Mouse (Mus musculus): Measurements from ENCODE around the gene Plxna2.

Gene Plxna2

GRCm38 (mm10) chr1:194706566-194706965 lies 88.5 kb downstream of the Plxna2 start:
- DNase-seq (ENCODE audit: low spot score in 2 of 2): no peak

GRCm38 (mm10) chr1:194712373-194712772 lies 94.4 kb downstream of the Plxna2 start:
- DNase-seq (ENCODE audit: low spot score in 2 of 2): no peak

- DNase-seq (ENCODE audit: low spot score in 2 of 2): no peak
Observed at GRCm38 (mm10) chr1:194714138-194715031, 96.4 kb downstream of the Plxna2 start.

- no peak for DNase-seq (ENCODE audit: low spot score in 2 of 2)
Observed at GRCm38 (mm10) chr1:194717451-194717874, 99.4 kb downstream of the Plxna2 start.

GRCm38 (mm10) chr1:194720406-194720805 lies 102.4 kb downstream of the Plxna2 start:
- no peak for DNase-seq (ENCODE audit: low spot score in 2 of 2)

GRCm38 (mm10) chr1:194721260-194721659 lies 103.2 kb downstream of the Plxna2 start:
- no peak for DNase-seq (ENCODE audit: low spot score in 2 of 2)

GRCm38 (mm10) chr1:194722329-194722728 lies 104.3 kb downstream of the Plxna2 start:
- DNase-seq (ENCODE audit: low spot score in 2 of 2): peak in 1 of 2 experiments; percentile 5

- no peak for DNase-seq (ENCODE audit: low spot score in 2 of 2)
Observed at GRCm38 (mm10) chr1:194734836-194735235, 116.8 kb downstream of the Plxna2 start.

GRCm38 (mm10) chr1:194739894-194740293 lies 121.9 kb downstream of the Plxna2 start:
- DNase-seq (ENCODE audit: low spot score in 2 of 2): no peak

- DNase-seq (ENCODE audit: low spot score in 2 of 2): no peak
Observed at GRCm38 (mm10) chr1:194742901-194743422, 124.9 kb downstream of the Plxna2 start.

GRCm38 (mm10) chr1:194745177-194745934 lies 127.3 kb downstream of the Plxna2 start:
- DNase-seq (ENCODE audit: low spot score in 2 of 2): no peak

GRCm38 (mm10) chr1:194746332-194747249 lies 128.6 kb downstream of the Plxna2 start:
- no peak for DNase-seq (ENCODE audit: low spot score in 2 of 2)

- DNase-seq (ENCODE audit: low spot score in 2 of 2): no peak
Observed at GRCm38 (mm10) chr1:194747258-194747657, 129.2 kb downstream of the Plxna2 start.

- peak in 1 of 2 experiments; percentile 36 for DNase-seq (ENCODE audit: low spot score in 2 of 2)
Observed at GRCm38 (mm10) chr1:194753168-194753567, 135.2 kb downstream of the Plxna2 start.

- no peak for DNase-seq (ENCODE audit: low spot score in 2 of 2)
Observed at GRCm38 (mm10) chr1:194756001-194756400, 138.0 kb downstream of the Plxna2 start.

GRCm38 (mm10) chr1:194756409-194756808 lies 138.4 kb downstream of the Plxna2 start:
- DNase-seq (ENCODE audit: low spot score in 2 of 2): no peak

GRCm38 (mm10) chr1:194756863-194757262 lies 138.8 kb downstream of the Plxna2 start:
- no peak for DNase-seq (ENCODE audit: low spot score in 2 of 2)

- no peak for DNase-seq (ENCODE audit: low spot score in 2 of 2)
Observed at GRCm38 (mm10) chr1:194761432-194762212, 143.6 kb downstream of the Plxna2 start.

GRCm38 (mm10) chr1:194762896-194763295 lies 144.9 kb downstream of the Plxna2 start:
- DNase-seq (ENCODE audit: low spot score in 2 of 2): no peak

GRCm38 (mm10) chr1:194764951-194765350 lies 146.9 kb downstream of the Plxna2 start:
- DNase-seq (ENCODE audit: low spot score in 2 of 2): no peak

Measured in spleen, postnatal 14 days (tissue).